Mouse (Mus musculus): ENCODE measurements at regions not wholly inside any gene's neighbourhood (a gene's known extent, or its start where the extent isn't known, plus 50 kb on each side); places are given as distances from the start of the nearest gene placed in this dataset.

DNA sequence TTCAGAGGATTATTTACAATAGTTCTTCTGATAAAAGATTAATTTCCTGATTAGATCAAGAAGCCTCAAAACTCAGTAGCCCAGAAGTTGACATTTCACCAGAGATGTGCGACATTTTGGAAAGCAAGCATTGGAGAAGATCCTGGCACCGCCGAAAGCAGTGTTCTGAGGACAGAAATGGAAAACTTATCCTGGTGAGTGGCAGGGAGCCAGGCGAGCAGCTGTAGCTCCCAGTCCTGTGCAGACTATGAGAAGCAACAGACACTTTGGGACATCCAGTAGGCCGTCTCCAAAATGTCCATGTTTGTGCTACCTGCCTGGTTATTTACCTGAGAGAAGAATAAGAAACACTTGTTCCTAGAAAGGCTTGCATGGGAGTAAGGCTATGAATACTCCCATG lies 202.1 kb upstream of the Elac2 start:
- Histone ChIP-seq H3K9me3 (replicated peaks) (no peaks in the 10 kb centered on the region), H3K4me2 (no peak overlapping the region), H3K9ac (no peak overlapping the region), H3K4me1 (replicated peaks) (no peaks in the 10 kb centered on the region), H3K4me3 (no peak overlapping the region), H3K27ac (ENCODE audit: poor library complexity, severe bottlenecking) (no peak overlapping the region), H3K27me3 (replicated peaks) (no peaks in the 10 kb centered on the region), H3K36me3 (no peaks in the 10 kb centered on the region)
- 67% methylated on average over 5 of the region's 5 CpGs for WGBS
- ATAC-seq (ENCODE audit: insufficient number of reproducible peaks, low FRiP score), result no peak

DNA sequence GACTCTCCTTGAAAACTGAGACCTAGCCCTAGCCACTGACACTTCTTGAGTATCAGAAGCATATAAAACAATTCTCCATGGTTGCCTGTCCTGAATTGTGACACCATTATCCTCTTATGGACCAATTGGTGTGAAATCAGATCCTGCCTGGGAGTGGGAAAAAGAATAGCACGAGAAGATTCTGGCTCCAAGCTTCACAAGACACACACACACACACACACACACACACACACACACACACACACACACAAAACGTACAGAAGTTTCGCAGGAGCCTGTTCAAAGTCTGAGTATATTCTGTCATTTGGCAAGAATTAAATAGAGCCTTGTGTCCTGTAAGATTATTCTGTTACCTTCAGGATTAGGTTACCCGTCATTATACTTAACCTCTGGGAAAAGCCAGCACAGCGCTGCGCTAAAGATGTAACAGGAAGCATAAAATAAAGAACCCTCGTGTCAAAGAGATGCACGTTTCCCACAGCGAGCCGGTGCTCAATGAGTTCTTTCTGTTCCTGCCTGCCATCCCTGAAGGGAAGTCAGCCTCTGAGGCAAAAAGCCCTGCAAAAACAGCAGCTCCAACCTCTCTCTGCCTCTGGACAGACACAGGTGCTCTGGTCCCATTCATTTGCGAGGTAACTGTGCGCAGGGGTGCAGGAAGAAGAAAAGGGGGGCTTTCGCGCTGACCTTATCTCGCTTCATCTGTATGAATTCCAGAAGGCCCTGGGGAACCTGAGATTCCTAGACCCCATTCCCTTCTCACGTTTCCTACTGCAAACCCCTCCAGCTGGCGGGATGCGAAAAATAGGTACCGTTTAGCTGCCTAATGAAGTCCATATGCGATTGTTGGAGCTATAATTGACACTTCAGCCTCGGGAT lies 178.4 kb upstream of the Elac2 start:
- peaks cover 6% of the 10 kb centered on the region; the same call in 1 of the 2 replicates for H3K4me1 ChIP-seq (replicated peaks)
- H3K9me3 ChIP-seq (replicated peaks), result no peaks in the 10 kb centered on the region
- H3K4me3 ChIP-seq, result no peak overlapping the region
- H3K4me2 ChIP-seq, result no peak overlapping the region
- no peak for ATAC-seq (ENCODE audit: insufficient number of reproducible peaks, low FRiP score)
- H3K9ac ChIP-seq, result no peak overlapping the region
- 63% methylated on average over 21 of the region's 21 CpGs for WGBS
- no peaks in the 10 kb centered on the region for H3K36me3 ChIP-seq
- no peaks in the 10 kb centered on the region for H3K27me3 ChIP-seq (replicated peaks)
- no peak overlapping the region for H3K27ac ChIP-seq (ENCODE audit: poor library complexity, severe bottlenecking)

DNA sequence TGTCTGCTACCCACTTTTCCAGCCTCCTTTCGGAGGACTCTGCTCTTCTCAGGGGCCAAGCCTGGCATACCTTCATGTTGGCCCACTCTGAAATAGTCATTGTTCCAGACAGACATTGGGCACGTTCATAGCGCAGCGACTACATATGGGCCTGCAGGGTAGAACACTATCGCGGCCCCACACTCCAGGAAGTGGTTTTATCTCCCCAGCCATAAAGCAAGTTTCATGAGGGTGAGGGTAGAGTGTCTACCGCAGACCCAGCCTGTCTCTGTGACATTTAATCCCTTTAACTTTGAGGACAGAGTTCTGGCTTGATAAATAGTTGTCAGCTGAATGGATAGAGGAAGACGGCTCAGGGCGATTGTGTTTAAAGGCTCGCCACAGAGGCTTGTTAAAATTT lies 177.5 kb upstream of the Elac2 start:
- Histone ChIP-seq H3K9me3 (replicated peaks) (no peaks in the 10 kb centered on the region), H3K4me3 (no peak overlapping the region), H3K9ac (no peak overlapping the region), H3K27me3 (replicated peaks) (no peaks in the 10 kb centered on the region), H3K4me1 (replicated peaks) (peaks cover 6% of the 10 kb centered on the region; the same call in 1 of the 2 replicates), H3K27ac (ENCODE audit: poor library complexity, severe bottlenecking) (no peak overlapping the region), H3K36me3 (no peaks in the 10 kb centered on the region), H3K4me2 (no peak overlapping the region)
- peak; percentile 53; the same call in 1 of the 2 replicates for ATAC-seq (ENCODE audit: insufficient number of reproducible peaks, low FRiP score)
- WGBS, result 44% methylated on average over 10 of the region's 10 CpGs

DNA sequence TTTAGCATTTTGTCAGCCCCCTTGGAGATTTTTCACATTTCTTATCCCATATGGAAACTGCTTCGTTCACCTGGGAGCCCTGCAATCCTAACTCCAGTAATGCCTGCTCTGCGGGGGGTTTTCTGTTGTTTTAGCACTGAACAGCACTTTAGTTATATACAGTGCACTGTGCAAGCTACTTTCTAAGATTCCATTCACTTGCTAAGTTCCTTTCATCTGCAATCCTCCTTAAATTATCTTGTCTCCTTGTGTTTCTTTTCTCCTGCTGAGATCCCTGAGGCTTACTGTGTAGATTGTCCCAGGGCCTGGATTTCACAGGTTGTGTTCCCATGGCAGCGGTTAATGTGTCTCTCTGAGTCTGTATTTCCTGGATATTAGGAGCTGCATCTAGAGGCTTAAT lies 173.3 kb upstream of the Elac2 start:
- no peaks in the 10 kb centered on the region for H3K27me3 ChIP-seq (replicated peaks)
- 79% methylated on average over 3 of the region's 3 CpGs for WGBS
- no peak overlapping the region for H3K9ac ChIP-seq
- no peak for ATAC-seq (ENCODE audit: insufficient number of reproducible peaks, low FRiP score)
- no peak overlapping the region for H3K4me3 ChIP-seq
- peaks cover 6% of the 10 kb centered on the region; the same call in 1 of the 2 replicates for H3K4me1 ChIP-seq (replicated peaks)
- no peaks in the 10 kb centered on the region for H3K36me3 ChIP-seq
- no peak overlapping the region for H3K4me2 ChIP-seq
- no peak overlapping the region for H3K27ac ChIP-seq (ENCODE audit: poor library complexity, severe bottlenecking)
- no peaks in the 10 kb centered on the region for H3K9me3 ChIP-seq (replicated peaks)

DNA sequence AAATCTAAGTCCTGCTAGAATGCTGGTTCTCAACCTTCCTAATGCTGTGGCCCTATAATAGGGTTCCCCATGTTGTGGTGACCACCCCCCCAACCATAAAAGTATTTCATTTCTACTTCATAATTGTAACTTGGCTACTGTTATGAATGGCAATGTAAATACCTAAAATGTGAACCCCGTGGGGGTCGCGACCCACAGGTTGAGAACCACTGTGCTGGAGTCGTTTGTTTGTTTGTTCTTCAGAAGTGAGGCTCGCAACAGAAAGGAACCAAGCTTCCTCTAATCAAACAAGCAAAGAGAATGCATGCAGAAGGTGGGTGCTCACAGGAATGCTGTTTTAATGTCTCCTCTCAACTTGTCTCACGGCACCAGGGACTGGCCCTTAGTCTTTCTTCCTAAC lies 166.4 kb upstream of the Elac2 start:
- Histone ChIP-seq H3K4me3 (no peak overlapping the region), H3K9me3 (replicated peaks) (no peaks in the 10 kb centered on the region), H3K9ac (no peak overlapping the region), H3K36me3 (no peaks in the 10 kb centered on the region), H3K4me1 (replicated peaks) (no peaks in the 10 kb centered on the region), H3K4me2 (no peak overlapping the region), H3K27ac (ENCODE audit: poor library complexity, severe bottlenecking) (no peak overlapping the region), H3K27me3 (replicated peaks) (no peaks in the 10 kb centered on the region)
- no peak for ATAC-seq (ENCODE audit: insufficient number of reproducible peaks, low FRiP score)
- WGBS, result 70% methylated on average over 6 of the region's 6 CpGs

DNA sequence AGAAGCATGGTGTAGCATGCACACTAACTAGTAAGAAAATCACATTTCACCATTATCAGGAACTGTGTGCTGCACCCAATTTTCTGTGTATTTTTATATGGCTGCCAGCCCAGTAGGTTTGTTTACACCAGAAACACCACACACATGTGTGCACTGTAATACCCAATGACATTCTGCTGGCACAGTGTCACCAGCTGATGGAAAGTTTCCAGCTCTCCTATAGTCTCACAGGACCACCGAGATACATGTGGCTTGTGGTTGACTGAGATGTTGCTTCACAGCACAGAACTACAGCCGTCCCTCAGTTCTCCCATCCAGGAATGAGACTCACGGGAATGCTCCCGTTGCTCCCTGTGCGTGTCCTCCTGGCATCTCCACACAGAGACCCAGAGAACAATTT lies 149.4 kb upstream of the Elac2 start:
- H3K36me3 ChIP-seq, result no peaks in the 10 kb centered on the region

DNA sequence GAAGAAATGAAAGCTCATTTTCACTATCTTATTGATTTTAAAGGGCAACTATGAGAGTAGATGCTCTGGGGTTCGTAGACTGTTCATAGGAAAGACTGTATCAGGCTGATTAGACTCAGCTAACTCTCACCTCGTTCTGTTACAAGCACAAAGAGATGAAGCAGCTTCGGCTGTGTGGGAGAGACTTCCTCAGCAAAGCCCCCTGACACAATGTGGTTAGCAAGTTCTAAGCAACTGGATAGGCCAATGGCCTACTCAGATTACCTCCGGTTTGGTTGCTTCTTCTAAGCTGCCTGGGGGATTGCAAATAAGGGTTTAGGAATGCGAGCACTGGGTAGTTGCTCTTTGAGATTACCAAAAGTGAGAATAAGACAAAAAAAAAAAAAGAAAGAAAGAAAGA lies 146.4 kb upstream of the Elac2 start:
- WGBS, result 43% methylated on average over 5 of the region's 5 CpGs
- no peak overlapping the region for H3K27ac ChIP-seq (ENCODE audit: poor library complexity, severe bottlenecking)
- no peak for ATAC-seq (ENCODE audit: insufficient number of reproducible peaks, low FRiP score)

More for the DNA sequence above, 149.4 kb upstream of the Elac2 start:
- H3K4me3 ChIP-seq, result no peak overlapping the region
- H3K4me2 ChIP-seq, result no peak overlapping the region
- H3K27me3 ChIP-seq (replicated peaks), result no peaks in the 10 kb centered on the region
- peaks cover 21% of the 10 kb centered on the region for H3K4me1 ChIP-seq (replicated peaks)
- no peaks in the 10 kb centered on the region for H3K9me3 ChIP-seq (replicated peaks)
- H3K27ac ChIP-seq (ENCODE audit: poor library complexity, severe bottlenecking), result no peak overlapping the region
- no peak for ATAC-seq (ENCODE audit: insufficient number of reproducible peaks, low FRiP score)
- 77% methylated on average over 5 of the region's 5 CpGs for WGBS
- H3K9ac ChIP-seq, result no peak overlapping the region

DNA sequence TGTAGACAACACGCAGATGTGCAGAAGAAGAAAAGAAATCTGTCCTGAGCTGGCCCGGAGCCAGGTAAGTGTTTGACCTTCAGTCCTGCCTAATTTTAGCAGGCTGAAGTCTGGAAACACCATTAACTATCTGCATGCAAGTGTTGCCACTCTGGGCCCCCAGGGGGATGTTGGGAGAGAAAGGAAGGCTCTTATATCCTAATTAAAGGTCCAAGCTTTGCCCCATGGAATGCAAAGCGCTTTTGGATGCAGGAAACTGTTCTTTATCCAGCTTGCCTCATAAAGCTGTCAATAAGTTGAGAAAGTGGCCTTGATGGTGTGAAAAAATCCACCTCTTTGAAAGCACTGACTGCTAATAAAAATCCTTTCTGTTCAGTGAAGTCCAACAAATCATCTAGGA lies 145.1 kb upstream of the Elac2 start:
- Histone ChIP-seq H3K4me2 (no peak overlapping the region), H3K36me3 (no peaks in the 10 kb centered on the region), H3K4me1 (replicated peaks) (peaks cover 24% of the 10 kb centered on the region), H3K9ac (no peak overlapping the region), H3K4me3 (no peak overlapping the region), H3K27ac (ENCODE audit: poor library complexity, severe bottlenecking) (no peak overlapping the region), H3K9me3 (replicated peaks) (no peaks in the 10 kb centered on the region), H3K27me3 (replicated peaks) (no peaks in the 10 kb centered on the region)
- 29% methylated on average over 3 of the region's 3 CpGs for WGBS
- no peak for ATAC-seq (ENCODE audit: insufficient number of reproducible peaks, low FRiP score)

More for the DNA sequence above, 146.4 kb upstream of the Elac2 start:
- Histone ChIP-seq H3K4me1 (replicated peaks) (peaks cover 24% of the 10 kb centered on the region), H3K4me2 (no peak overlapping the region), H3K9ac (no peak overlapping the region), H3K36me3 (no peaks in the 10 kb centered on the region), H3K9me3 (replicated peaks) (no peaks in the 10 kb centered on the region), H3K27me3 (replicated peaks) (no peaks in the 10 kb centered on the region), H3K4me3 (no peak overlapping the region)

DNA sequence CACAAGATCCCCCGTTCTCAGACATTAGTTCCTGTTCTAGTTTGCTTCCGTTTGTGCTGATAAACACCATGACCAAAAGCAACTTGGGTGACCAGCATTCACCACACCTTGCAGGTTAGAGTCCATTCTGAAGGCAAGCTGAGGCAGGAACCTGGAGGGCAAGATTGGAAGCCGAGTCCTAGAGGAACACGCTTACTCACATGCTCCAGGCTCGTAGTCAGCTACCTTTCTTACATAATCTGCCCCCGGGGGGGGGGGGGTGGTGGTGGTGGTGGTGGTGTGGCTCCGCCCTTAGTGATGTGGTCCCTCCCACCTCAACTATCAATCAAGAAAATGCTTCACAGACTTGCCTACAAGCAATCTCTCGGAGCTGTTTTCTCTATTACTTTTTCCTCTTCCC lies 142.1 kb upstream of the Elac2 start:
- Histone ChIP-seq H3K9ac (no peak overlapping the region), H3K9me3 (replicated peaks) (no peaks in the 10 kb centered on the region), H3K4me1 (replicated peaks) (peaks cover 23% of the 10 kb centered on the region), H3K4me2 (no peak overlapping the region), H3K27ac (ENCODE audit: poor library complexity, severe bottlenecking) (no peak overlapping the region), H3K27me3 (replicated peaks) (no peaks in the 10 kb centered on the region), H3K36me3 (no peaks in the 10 kb centered on the region), H3K4me3 (no peak overlapping the region)
- ATAC-seq (ENCODE audit: insufficient number of reproducible peaks, low FRiP score), result no peak
- WGBS, result 72% methylated on average over 8 of the region's 8 CpGs

DNA sequence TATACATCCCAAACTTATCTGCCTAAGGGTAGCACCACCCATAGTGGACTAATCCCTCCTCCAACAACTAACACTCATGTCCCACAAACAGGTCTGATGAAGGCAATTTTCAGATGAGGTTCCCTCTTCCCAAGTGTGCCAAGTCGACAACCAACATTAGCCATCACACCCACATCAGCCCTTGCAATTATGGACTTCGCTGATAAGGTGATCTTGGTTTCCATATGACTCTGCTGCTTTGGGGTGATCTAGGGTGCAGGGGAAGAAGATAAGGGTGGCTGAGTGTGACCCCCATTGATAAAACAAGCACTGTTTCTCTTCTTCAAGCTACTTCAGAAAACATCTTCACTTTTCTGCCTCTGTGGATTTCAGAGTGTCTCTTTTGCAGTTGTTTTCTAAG lies 137.7 kb upstream of the Elac2 start:
- H3K36me3 ChIP-seq, result no peaks in the 10 kb centered on the region
- no peak for ATAC-seq (ENCODE audit: insufficient number of reproducible peaks, low FRiP score)
- no peak overlapping the region for H3K9ac ChIP-seq
- peaks cover 8% of the 10 kb centered on the region for H3K4me1 ChIP-seq (replicated peaks)
- H3K4me3 ChIP-seq, result no peak overlapping the region
- no peaks in the 10 kb centered on the region; the same call in 1 of the 2 replicates for H3K27me3 ChIP-seq (replicated peaks)
- H3K4me2 ChIP-seq, result no peak overlapping the region
- no peaks in the 10 kb centered on the region for H3K9me3 ChIP-seq (replicated peaks)
- no peak overlapping the region for H3K27ac ChIP-seq (ENCODE audit: poor library complexity, severe bottlenecking)
- WGBS, result 63% methylated on average over 2 of the region's 2 CpGs

DNA sequence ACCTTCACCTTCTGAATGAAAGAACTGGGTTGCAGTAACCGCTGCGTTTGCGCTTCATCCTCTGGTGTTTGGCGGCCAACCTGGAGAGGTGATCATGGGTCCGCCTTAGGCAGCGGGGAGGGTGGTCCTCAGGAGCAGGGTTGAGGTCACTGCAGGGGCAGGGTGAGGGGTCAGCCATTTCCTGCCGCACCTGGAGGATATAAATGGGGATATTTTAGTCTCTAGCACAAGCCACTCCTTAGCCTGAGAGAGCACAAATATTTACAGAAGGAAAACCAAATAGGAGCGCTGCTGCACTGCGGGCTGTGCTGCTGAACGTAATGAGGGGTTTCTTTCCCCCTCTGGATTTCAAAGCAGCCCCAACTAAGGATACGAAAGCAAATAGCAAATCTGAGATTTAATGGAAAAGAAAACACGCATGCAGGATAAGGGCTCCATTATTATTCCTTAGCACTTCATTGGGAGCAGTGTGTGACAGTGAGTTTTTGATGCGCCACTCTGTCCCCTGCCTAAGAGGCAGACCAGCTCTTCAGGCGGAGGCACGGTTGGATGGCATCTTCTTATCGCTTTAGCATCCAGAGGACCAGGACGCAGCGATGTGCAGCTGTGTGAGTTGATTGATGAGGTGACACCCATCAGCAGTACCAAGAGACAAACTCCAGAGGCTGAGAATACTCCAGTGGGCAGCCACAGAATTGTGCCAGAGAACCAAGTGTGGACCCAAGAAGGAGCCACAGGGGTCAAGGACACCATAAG lies 135.9 kb upstream of the Elac2 start:
- Histone ChIP-seq H3K9me3 (replicated peaks) (no peaks in the 10 kb centered on the region), H3K27ac (ENCODE audit: poor library complexity, severe bottlenecking) (no peak overlapping the region), H3K36me3 (no peaks in the 10 kb centered on the region), H3K4me1 (replicated peaks) (peaks cover 8% of the 10 kb centered on the region), H3K4me2 (no peak overlapping the region; the same call in 1 of the 2 replicates), H3K9ac (no peak overlapping the region), H3K27me3 (replicated peaks) (no peaks in the 10 kb centered on the region; the same call in 1 of the 2 replicates), H3K4me3 (no peak overlapping the region)
- ATAC-seq (ENCODE audit: insufficient number of reproducible peaks, low FRiP score), result no peak
- 44% methylated on average over 18 of the region's 18 CpGs for WGBS
